Mouse (Mus musculus) retina, postnatal 1 day (tissue): ENCODE data around the gene Stx4a.
"Not testable (repeated sequence)": the region's sequence is repeated elsewhere in the genome, so short reads cannot be mapped to it uniquely, and the experiment has no call there.

Experiments used
- DNase-seq: peaks from one replicate; pipeline ENCODE4 v3.0.0-alpha.2; 2012

Gene Stx4a

DNA sequence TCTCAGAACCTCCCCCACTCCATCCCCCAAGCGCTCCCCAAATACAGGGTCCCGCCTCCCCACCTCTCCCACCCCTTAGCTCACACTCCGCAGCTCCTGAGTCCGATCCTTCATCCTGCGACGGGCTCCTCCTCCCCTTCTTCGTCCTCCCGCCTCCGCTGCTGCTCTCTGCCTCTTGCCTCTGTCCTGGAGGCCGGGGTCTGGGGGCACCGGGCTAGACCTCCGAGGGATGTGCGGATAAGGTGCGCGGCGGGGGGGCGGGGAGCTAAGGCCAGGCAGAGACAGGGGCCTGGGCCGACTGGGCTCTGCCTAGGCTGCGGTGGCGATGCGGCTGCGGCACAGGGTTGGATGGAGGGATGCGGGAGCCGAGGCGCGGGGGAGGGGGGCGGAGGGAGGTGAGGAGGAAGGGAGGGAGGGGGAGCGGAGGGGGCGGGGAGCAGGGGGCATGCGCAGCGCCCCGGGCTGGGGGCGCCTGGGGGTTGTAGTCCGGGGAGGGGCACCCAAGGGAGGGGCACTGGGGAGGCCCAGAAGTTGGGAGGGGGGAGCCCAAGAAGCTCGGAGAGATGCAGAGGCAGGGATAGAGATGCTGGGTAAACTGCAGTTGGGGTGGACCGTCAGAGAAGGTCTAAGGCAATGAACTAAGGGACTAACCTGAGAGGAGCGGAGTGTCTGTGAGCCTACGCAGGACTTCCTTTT, at the start of gene Stx4a, which contains the start of gene Stx1b:
TSS of gene Stx4a (plus strand) at position 119 of the 696 bp plus-strand sequence.
TSS of gene Stx1b (minus strand) at position 374 of the 696 bp plus-strand sequence.
- peak; percentile 84 for DNase-seq

GRCm38 (mm10) chr7:127775837-127776236, 48.3 kb upstream of the Stx4a start:
- not testable (repeated sequence) for DNase-seq

GRCm38 (mm10) chr7:127776426-127776825, 47.7 kb upstream of the Stx4a start, which contains the start of gene Setd1a:
Gene Setd1a, plus strand, starts transcription at chr7:127776670.
- DNase-seq = peak; percentile 91

DNA sequence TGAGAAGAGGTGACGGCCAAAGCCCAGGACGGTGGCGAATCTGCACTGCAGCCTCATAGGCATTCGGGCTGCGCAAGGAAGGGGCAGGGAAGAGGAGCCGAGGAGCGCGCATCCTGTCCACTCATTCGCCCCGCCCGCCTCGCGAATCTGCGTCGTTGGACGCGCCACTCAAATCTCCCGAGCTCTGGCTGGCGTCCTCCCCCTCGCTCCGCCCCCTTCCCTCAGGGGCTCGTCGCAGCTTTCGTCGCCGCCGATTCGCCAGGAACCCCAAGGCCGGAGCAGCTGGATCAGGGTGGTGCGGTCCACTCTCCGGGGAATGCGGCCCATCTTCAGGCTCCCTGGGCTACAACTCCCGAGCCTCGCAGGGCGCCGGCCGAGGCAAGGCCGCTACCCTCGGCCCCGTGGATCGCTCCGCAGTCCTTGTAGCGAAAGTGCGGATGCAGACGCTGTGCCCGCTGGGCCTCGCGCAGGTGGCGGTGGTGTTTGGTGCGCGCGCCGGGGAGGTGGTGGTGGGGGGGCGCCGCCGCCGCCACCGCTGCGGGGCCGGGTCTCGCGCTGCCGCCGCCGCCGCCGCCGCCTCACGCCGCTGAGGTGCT, 47.1 kb upstream of the Stx4a start:
- DNase-seq = peak; percentile 99

DNA sequence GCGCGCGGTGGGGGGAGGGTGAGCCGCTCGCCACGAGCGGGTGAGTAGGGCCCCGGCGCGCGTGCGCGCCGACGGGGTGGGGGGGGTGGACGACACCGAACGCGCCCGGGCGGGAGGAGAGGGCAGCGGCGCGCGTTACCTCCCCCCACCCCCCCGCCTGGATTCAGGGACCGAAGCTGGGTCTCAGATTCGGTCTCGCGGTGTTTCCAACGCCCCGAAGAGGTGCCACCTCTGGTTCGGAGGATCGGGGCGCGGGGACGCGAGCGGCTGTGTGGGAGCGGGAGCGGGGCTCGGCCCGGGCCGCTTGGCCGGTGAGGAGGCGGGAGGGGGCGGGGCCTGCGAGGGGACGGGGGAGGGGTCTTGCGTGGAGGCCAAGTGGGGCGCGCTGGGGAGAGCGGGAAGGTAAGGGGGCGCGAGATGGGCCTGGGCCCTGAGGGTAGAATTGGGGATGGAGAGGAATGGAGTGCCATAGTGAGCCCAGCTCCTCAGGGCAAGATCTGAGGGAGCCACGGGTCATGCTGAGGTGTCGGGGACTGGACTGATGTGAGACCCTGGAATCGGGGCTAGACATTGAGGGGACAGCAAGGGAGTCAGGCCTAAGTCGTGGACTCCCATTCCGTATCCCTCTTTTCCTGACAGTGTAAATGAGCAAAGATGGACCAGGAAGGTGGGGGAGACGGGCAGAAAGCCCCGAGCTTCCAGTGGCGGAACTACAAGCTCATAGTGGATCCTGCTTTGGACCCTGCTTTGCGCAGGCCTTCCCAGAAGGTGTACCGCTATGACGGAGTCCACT, 46.4 kb upstream of the Stx4a start:
- peak; percentile 79 for DNase-seq

DNA sequence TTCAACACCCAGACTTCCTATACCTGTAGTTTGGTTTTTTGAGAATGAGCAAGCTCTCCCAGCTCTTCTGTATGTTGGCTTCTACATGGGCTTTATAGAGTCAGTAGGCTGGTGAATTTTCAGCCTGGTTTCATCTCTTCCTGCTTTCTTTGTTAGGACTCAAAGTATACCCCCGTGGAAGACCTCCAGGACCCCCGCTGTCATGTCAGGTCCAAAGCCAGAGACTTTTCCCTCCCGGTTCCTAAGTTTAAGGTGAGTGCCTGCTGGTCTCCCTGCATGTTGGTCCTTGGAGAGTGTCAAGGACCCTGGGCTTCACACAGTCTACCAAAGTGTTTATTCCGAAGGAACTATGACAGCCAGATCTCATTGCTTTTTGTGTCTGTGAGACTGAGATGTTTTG, 45.7 kb upstream of the Stx4a start:
- DNase-seq = no peak

DNA sequence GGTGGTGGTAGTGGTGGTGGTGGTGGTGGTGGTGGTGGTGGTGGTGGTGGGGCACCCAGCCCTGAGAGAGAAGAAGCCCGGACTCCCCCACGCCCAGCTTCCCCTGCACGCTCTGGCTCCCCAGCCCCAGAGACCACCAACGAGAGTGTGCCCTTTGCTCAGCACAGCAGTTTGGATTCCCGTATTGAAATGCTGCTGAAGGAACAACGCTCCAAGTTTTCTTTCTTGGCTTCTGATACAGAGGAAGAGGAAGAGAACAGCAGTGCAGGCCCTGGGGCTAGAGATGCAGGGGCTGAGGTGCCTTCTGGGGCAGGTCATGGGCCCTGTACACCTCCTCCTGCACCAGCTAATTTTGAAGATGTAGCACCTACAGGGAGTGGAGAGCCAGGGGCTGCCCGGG, 38.8 kb upstream of the Stx4a start, which contains the start of gene Gm49388:
TSS of gene Gm49388 (plus strand) at position 301 of the 400 bp plus-strand sequence.
- no peak for DNase-seq

GRCm38 (mm10) chr7:127797076-127797845, 26.8 kb upstream of the Stx4a start:
- no peak for DNase-seq

DNA sequence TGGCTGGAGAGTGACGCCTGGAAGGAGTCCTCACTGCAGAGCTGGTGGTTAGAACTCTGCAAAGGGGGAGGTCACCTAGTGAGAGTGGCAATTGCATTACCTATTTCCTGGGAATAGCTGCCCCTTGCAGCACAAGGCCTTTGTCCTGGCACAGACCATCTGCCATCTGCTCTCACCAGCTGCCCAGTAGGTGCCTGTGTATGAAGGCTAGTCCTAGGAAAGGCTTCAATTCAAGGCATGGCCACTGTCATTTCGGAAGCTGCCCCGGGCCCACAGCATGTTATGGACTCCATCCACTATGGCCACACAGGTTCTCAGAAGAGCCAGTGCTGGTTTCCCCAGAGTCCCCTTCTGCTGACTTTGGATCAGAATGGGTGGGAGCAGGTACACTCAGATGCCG, 25.5 kb upstream of the Stx4a start:
- DNase-seq = no peak

DNA sequence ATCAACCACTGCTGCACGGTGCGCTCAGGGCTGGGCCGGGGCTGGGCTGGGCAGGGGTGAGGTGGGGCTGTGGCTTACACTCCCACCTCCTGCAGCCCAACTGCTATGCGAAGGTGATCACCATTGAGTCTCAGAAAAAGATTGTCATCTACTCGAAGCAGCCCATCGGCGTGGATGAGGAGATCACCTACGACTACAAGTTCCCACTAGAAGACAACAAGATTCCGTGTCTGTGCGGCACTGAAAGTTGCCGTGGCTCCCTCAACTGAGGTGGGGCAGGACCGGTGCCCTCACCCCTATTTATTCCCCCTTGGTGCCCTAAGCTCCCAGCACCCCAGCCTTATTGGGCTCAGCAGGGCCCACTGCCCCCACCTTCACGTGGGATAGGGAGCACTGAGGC, 24.9 kb upstream of the Stx4a start:
- DNase-seq = no peak

GRCm38 (mm10) chr7:127799738-127800137, 24.4 kb upstream of the Stx4a start:
- no peak for DNase-seq

- DNase-seq = peak; percentile 94
These were observed 23.6 kb upstream of the Stx4a start, which contains the start of gene Hsd3b7 for GRCm38 (mm10) chr7:127800435-127801009. Gene Hsd3b7, plus strand, starts transcription at chr7:127800604.

DNA sequence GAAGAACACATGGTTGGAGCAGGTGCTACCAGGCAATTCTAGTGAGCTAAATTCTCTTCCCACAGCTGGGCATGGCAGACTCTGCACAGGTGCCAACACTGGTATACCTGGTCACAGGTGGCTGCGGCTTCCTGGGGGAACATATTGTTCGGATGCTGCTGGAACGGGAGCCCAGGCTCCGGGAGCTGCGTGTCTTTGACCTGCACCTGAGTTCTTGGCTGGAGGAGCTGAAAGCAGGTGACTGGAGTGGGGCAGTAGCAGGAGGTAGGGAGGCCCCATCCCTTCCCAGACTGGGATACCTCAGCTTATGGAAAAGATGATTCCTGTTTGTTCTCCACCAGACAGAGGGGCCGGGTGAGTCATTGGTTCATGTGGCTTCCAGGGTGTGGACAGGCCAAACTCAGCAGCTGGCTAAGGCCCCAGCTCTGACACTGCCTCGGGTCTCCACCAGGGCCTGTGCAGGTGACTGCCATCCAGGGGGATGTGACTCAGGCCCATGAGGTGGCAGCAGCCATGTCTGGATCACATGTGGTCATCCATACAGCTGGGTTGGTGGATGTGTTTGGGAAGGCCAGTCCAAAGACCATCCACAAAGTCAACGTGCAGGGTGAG, 23.0 kb upstream of the Stx4a start:
- no peak for DNase-seq

DNA sequence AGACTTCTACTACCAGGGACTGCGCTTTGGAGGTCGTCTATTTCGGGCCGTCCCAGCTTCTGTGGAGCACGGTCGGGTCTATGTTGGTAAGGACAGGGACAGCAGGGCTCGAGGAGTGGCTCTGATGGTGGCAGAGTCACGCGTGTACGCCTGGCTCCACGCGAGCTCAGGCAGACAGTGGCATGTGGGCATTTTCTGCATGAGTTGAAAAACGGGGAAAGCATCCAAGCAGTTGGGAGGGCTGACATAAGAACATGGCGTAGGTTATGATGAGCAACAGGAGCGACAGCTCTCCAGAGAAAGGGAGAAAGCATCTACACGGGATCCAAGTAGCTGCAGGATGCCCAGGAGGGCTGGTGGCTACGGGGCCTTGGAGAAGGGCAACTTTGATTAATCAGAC, 21.8 kb upstream of the Stx4a start:
- DNase-seq = no peak

GRCm38 (mm10) chr7:127808821-127809220, 15.3 kb upstream of the Stx4a start:
- DNase-seq = no peak

- DNase-seq = no peak
These were observed 14.2 kb upstream of the Stx4a start for GRCm38 (mm10) chr7:127809846-127810245.

DNA sequence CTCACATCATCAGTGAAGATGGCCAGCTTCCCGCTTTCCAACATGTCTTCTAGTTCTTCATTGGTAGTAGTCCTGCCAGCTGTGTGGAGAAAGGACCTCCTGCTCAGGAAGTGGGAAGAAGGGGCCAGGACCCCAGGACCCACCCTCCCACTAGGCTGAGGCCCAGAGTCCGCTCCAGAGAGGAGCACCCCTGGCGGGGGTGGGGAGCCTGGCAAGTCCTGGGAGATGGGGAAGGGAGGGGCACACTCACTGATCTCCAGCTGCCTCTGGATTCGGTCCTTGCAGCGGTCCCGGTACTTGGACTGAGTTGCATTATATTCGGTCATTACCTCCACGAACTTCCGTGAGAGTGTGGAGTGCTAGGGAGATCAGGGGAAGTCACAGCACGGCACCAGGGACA, 13.4 kb upstream of the Stx4a start:
- DNase-seq = no peak

- no peak for DNase-seq
These were observed 12.9 kb upstream of the Stx4a start for GRCm38 (mm10) chr7:127811240-127811639.

DNA sequence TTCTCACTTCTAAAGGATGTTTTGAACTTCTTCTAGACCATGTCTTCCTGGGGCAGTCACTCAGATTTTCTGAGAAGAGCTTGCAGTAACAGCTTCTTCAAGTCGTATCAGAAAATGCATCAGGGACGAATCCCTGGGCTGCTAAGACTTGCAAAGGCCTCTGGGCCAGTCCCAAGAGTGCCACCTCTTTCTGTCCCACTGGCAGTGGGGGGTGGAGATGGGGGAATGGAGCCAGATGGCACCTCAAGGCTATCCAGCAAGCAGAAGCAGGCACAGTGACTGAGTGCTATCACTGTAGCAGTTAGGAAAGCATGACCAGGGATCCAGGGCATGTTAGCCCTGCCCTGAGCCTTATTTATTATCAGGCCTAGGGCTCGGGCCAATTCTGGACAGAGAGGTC, 11.8 kb upstream of the Stx4a start:
- DNase-seq = no peak

GRCm38 (mm10) chr7:127813821-127814220, 10.3 kb upstream of the Stx4a start:
- DNase-seq = no peak

DNA sequence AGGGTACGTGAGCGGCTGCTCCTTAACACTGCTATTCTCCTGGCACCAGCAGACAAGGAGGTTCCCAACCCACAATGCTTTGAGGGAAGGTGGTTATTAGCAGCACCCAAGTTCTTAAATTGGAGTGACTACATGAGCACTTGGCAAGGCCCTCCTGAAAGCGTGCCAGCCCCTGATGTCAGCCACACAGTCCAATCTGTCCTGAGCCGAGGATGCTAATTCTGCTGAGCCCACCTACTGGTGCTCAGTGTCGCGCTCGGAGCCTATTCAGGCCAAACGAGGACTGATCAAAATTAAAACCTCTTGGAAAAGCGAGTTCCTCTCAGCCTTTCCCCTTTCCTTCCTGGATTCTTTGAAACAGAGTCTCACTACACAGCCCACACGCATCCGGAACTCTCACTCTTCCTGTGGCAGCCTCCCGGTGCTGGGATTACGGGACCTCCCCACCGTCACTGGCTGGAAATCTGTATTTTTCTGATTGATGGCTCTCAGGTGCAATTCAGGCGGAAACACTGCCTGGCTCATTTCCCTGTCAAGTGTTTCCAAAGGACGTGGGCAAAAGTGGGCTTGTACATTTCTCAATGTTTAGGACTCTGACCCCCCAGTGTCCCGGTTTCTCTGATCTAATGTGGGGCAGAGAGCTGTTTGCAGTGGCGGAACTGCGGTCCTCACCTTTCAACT, 9.7 kb upstream of the Stx4a start:
- DNase-seq = no peak
